In the genomic region with DNA sequence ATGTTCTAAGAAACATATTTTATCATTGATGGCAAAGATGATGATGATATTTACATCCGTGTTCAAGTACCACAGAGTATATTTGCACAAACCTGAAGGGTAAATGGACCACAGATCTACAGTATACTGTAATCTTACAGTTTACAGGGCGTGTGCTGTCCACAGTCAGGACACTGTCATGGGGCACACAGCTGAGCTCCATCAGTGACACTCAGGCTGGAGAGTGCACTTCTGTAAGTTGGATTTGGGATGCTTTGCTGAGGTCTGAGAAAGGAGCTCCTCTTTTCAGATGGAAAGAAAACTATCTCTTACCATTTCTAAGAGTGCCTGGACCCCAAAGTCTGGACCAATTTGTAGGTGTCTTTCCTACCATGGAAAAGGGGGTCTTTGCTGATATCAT, we compare ENCODE assay signal across 21 mouse cellular contexts. TPM values are rescaled to one million over a fixed set of nuclear protein-coding genes. Genes with fewer than 3 reads are reported as not detected.
"Had no signal": no experiment of that assay in that cellular context is flagged by ENCODE, and none has a peak within 500 bp of the region (broad histone marks: within the 10 kb centered on the region; RNA-seq: fewer than 3 reads in every experiment).

No protein-coding gene starts in this region.

- ATAC-seq: hindbrain, embryonic 16.5 days; midbrain, embryonic 15.5 days had no signal

- H3K36me3 ChIP-seq: intestine, embryonic 15.5 days; liver, embryonic 13.5 days; midbrain, embryonic 10.5 days; midbrain, embryonic 15.5 days; neural tube, embryonic 12.5 days; neural tube, embryonic 15.5 days; stomach, embryonic 15.5 days had no signal

- H3K9me3 ChIP-seq: intestine, embryonic 15.5 days; liver, embryonic 13.5 days; megakaryocyte, embryonic 14.5 days; midbrain, embryonic 10.5 days; midbrain, embryonic 15.5 days; neural tube, embryonic 12.5 days; neural tube, embryonic 15.5 days; stomach, embryonic 15.5 days had no signal

- H3K9ac ChIP-seq: intestine, embryonic 15.5 days; liver, embryonic 13.5 days; midbrain, embryonic 15.5 days; neural tube, embryonic 12.5 days; neural tube, embryonic 15.5 days; stomach, embryonic 15.5 days had no signal

- H3K4me2 ChIP-seq: intestine, embryonic 15.5 days; liver, embryonic 13.5 days; midbrain, embryonic 15.5 days; neural tube, embryonic 12.5 days; neural tube, embryonic 15.5 days; stomach, embryonic 15.5 days had no signal

- DNase-seq: kidney, adult 2 months; kidney, postnatal 25 days; layer of hippocampus, postnatal 36 days; liver, embryonic 13.5 days; right cerebral cortex, adult 18-20 months; right cerebral cortex, postnatal 14 days; right cerebral cortex, postnatal 4 days; spleen, adult 18-20 months; thymus, postnatal 36 days had no signal

- H3K27me3 ChIP-seq: intestine, embryonic 15.5 days; midbrain, embryonic 15.5 days; neural tube, embryonic 12.5 days; neural tube, embryonic 15.5 days; stomach, embryonic 15.5 days had no signal

- H3K4me3 ChIP-seq: intestine, embryonic 15.5 days; left cerebral cortex, adult 2 months; liver, embryonic 13.5 days; megakaryocyte, embryonic 14.5 days; midbrain, embryonic 10.5 days; midbrain, embryonic 15.5 days; neural tube, embryonic 12.5 days; neural tube, embryonic 15.5 days; stomach, embryonic 15.5 days had no signal

- H3K27ac ChIP-seq: kidney, postnatal 0 days; left cerebral cortex, adult 2 months; liver, embryonic 13.5 days; midbrain, embryonic 10.5 days; midbrain, embryonic 15.5 days; neural tube, embryonic 12.5 days; neural tube, embryonic 15.5 days; stomach, embryonic 15.5 days had no signal

- H3K4me1 ChIP-seq: liver, embryonic 13.5 days; neural tube, embryonic 12.5 days had no signal

RNA-seq across cellular contexts. Expression of gene Slc15a1, which starts 9.9 kb away (rescaled TPM):
- polyA plus RNA-seq: limb, embryonic 11.5 days; liver, adult 2 months; liver, embryonic 13.5 days; midbrain, embryonic 10.5 days; neural tube, embryonic 12.5 days; neural tube, embryonic 15.5 days had no signal
